Mouse (Mus musculus) limb, embryonic 15.5 days (tissue): ENCODE measurements around the gene Hhipl1. TPM values are rescaled to one million over a fixed set of nuclear protein-coding genes. Genes with fewer than 3 reads are reported as not detected.

Experiments
- ATAC-seq: fragments of 200-750 bp; cut with Nextera tagmentation; 2 replicates; pipeline ENCODE4 v1.8.0; 2017; ENCODE audit warnings: low read depth, moderate TSS enrichment; ENCODE audit not compliant: insufficient number of reproducible peaks, low FRiP score, low TSS enrichment
- H3K27ac ChIP-seq: fragments of 300-500 bp; sonication (generic); 2 replicates; pipeline ENCODE4 v1.5.1; 2015; ENCODE audit warnings: moderate library complexity, mild to moderate bottlenecking, inconsistent platforms
- H3K27me3 ChIP-seq: fragments of 300-500 bp; sonication (generic); 2 replicates; pipeline ENCODE4 v1.6.1; 2015; ENCODE audit warnings: inconsistent platforms
- H3K36me3 ChIP-seq: fragments of 300-500 bp; sonication (generic); 2 replicates; pipeline ENCODE4 v1.6.1; 2015; ENCODE audit warnings: inconsistent platforms
- H3K4me1 ChIP-seq: fragments of 300-500 bp; sonication (generic); 2 replicates; pipeline ENCODE4 v1.6.1; 2015; ENCODE audit warnings: inconsistent platforms
- H3K4me2 ChIP-seq: fragments of 300-500 bp; sonication (generic); 2 replicates; pipeline ENCODE4 v1.6.1; 2015; ENCODE audit warnings: mild to moderate bottlenecking, inconsistent platforms
- H3K4me3 ChIP-seq: fragments of 300-500 bp; sonication (generic); 2 replicates; pipeline ENCODE4 v1.5.1; 2015; ENCODE audit warnings: mild to moderate bottlenecking, inconsistent platforms
- H3K9ac ChIP-seq: fragments of 300-500 bp; sonication (generic); 2 replicates; pipeline ENCODE4 v1.6.1; 2015; ENCODE audit warnings: inconsistent platforms
- H3K9me3 ChIP-seq: fragments of 300-500 bp; sonication (generic); 2 replicates; pipeline ENCODE4 v1.6.1; 2016; ENCODE audit warnings: inconsistent platforms
- WGBS: fragments of 180-500 bp; shearing (Covaris S2); methylation state at CpG from one replicate; pipeline ENCODE4 v1.1.7; 2015; 5-methylcytosine and 5-hydroxymethylcytosine counted together
- polyA plus RNA-seq: library from polyadenylated mRNA; unstranded; fragments of >200 nt; fragmentation: Nextera tagmentation; extraction: Ambion mirVana; gene quantifications from 2 replicates; pipeline ENCODE4 v1.2.1, GENCODE M21; 2015

Hhipl1 gene
- polyA plus RNA-seq, 1 experiment from 2014 or later, result 1.4 TPM

- no peak overlapping the region for H3K9ac ChIP-seq
- H3K27me3 ChIP-seq, result no peaks in the 10 kb centered on the region
- H3K4me2 ChIP-seq, result 0 out of 2 replicates have a peak overlapping the region, but pooled peaks have one; percentile 96
- no peak overlapping the region for H3K4me3 ChIP-seq
- no peak for ATAC-seq
- peaks cover 57% of the 10 kb centered on the region for H3K4me1 ChIP-seq
- H3K9me3 ChIP-seq, result no peaks in the 10 kb centered on the region
- H3K27ac ChIP-seq, result no peak overlapping the region
- 86% methylated on average over 16 of the region's 16 CpGs for WGBS
- no peaks in the 10 kb centered on the region for H3K36me3 ChIP-seq
These were observed 34.5 kb upstream of the Hhipl1 start for GRCm38 (mm10) chr12:108271351-108272142.

- no peaks in the 10 kb centered on the region for H3K27me3 ChIP-seq
- H3K9ac ChIP-seq, result no peak overlapping the region
- no peaks in the 10 kb centered on the region for H3K36me3 ChIP-seq
- peak overlapping the region; percentile 96; the same call in 1 of the 2 replicates for H3K4me2 ChIP-seq
- no peaks in the 10 kb centered on the region for H3K9me3 ChIP-seq
- H3K4me3 ChIP-seq, result 0 out of 2 replicates have a peak overlapping the region, but pooled peaks have one; percentile 79
- ATAC-seq, result no peak
- 57% methylated on average over 7 of the region's 7 CpGs for WGBS
- H3K4me1 ChIP-seq, result peaks cover 61% of the 10 kb centered on the region
- no peak overlapping the region for H3K27ac ChIP-seq
These were observed 33.9 kb upstream of the Hhipl1 start for GRCm38 (mm10) chr12:108272143-108272635.

GRCm38 (mm10) chr12:108273466-108274312 lies 32.4 kb upstream of the Hhipl1 start:
- no peak overlapping the region for H3K27ac ChIP-seq
- H3K9me3 ChIP-seq, result no peaks in the 10 kb centered on the region
- peaks cover 74% of the 10 kb centered on the region for H3K4me1 ChIP-seq
- H3K4me2 ChIP-seq, result peak overlapping the region; percentile 96
- no peaks in the 10 kb centered on the region for H3K36me3 ChIP-seq
- H3K9ac ChIP-seq, result peak overlapping the region; percentile 59
- no peak for ATAC-seq
- no peaks in the 10 kb centered on the region for H3K27me3 ChIP-seq
- WGBS, result 7% methylated on average over 21 of the region's 21 CpGs
- peak overlapping the region; percentile 79 for H3K4me3 ChIP-seq

GRCm38 (mm10) chr12:108274313-108274595 lies 31.8 kb upstream of the Hhipl1 start:
- peak overlapping the region; percentile 71; the same call in 1 of the 2 replicates for H3K27ac ChIP-seq
- H3K9me3 ChIP-seq, result no peaks in the 10 kb centered on the region
- ATAC-seq, result no peak
- H3K9ac ChIP-seq, result peak overlapping the region; percentile 59
- H3K27me3 ChIP-seq, result no peaks in the 10 kb centered on the region; the same call in 1 of the 2 replicates
- peaks cover 76% of the 10 kb centered on the region for H3K4me1 ChIP-seq
- WGBS, result under 1% methylated on average over 32 of the region's 35 CpGs
- H3K4me2 ChIP-seq, result peak overlapping the region; percentile 96
- peak overlapping the region; percentile 79 for H3K4me3 ChIP-seq
- no peaks in the 10 kb centered on the region for H3K36me3 ChIP-seq

- Histone ChIP-seq H3K27ac (peak within 1 kb of the TSS; percentile 80), H3K4me3 (peak within 1 kb of the TSS; percentile 79), H3K36me3 (no peaks in the 10 kb centered on the region), H3K9me3 (no peaks in the 10 kb centered on the region), H3K27me3 (no peaks in the 10 kb centered on the region; the same call in 1 of the 2 replicates), H3K9ac (peak within 1 kb of the TSS; percentile 59), H3K4me1 (peaks cover 76% of the 10 kb centered on the region), H3K4me2 (peak within 1 kb of the TSS; percentile 96)
- WGBS, result under 1% methylated on average over 81 of the region's 120 CpGs
- ATAC-seq, result no peak; the same call in 1 of the 2 replicates
These were observed 31.2 kb upstream of the Hhipl1 start, which contains the start of gene Ccdc85c for GRCm38 (mm10) chr12:108274661-108275507. TSS of gene Ccdc85c (minus strand) at chr12:108275425.

GRCm38 (mm10) chr12:108275508-108275890 lies 30.6 kb upstream of the Hhipl1 start:
- H3K27me3 ChIP-seq, result no peaks in the 10 kb centered on the region; the same call in 1 of the 2 replicates
- peak; percentile 97 for ATAC-seq
- WGBS, result 0% methylated on average over 35 of the region's 37 CpGs
- H3K4me3 ChIP-seq, result peak overlapping the region; percentile 79
- peak overlapping the region; percentile 80 for H3K27ac ChIP-seq
- no peaks in the 10 kb centered on the region for H3K36me3 ChIP-seq
- H3K9ac ChIP-seq, result peak overlapping the region; percentile 39; the same call in 1 of the 2 replicates
- H3K4me1 ChIP-seq, result peaks cover 74% of the 10 kb centered on the region
- peak overlapping the region; percentile 92 for H3K4me2 ChIP-seq
- H3K9me3 ChIP-seq, result no peaks in the 10 kb centered on the region

GRCm38 (mm10) chr12:108275920-108276822 lies 29.9 kb upstream of the Hhipl1 start:
- Histone ChIP-seq H3K9ac (peak overlapping the region; percentile 39), H3K4me1 (peaks cover 68% of the 10 kb centered on the region), H3K9me3 (no peaks in the 10 kb centered on the region), H3K4me3 (peak overlapping the region; percentile 79), H3K27ac (peak overlapping the region; percentile 80), H3K27me3 (no peaks in the 10 kb centered on the region; the same call in 1 of the 2 replicates), H3K4me2 (peak overlapping the region; percentile 92), H3K36me3 (no peaks in the 10 kb centered on the region)
- no peak; the same call in 1 of the 2 replicates for ATAC-seq
- under 1% methylated on average over 44 of the region's 47 CpGs for WGBS

GRCm38 (mm10) chr12:108277341-108277841 lies 28.7 kb upstream of the Hhipl1 start:
- no peak overlapping the region for H3K27ac ChIP-seq
- no peak overlapping the region for H3K4me3 ChIP-seq
- no peak overlapping the region for H3K9ac ChIP-seq
- H3K4me2 ChIP-seq, result peak overlapping the region; percentile 7; the same call in 1 of the 2 replicates
- 7% methylated on average over 12 of the region's 12 CpGs for WGBS
- H3K27me3 ChIP-seq, result no peaks in the 10 kb centered on the region; the same call in 1 of the 2 replicates
- peaks cover 56% of the 10 kb centered on the region for H3K4me1 ChIP-seq
- no peaks in the 10 kb centered on the region for H3K9me3 ChIP-seq
- ATAC-seq, result no peak
- H3K36me3 ChIP-seq, result no peaks in the 10 kb centered on the region

- H3K27me3 ChIP-seq, result no peaks in the 10 kb centered on the region; the same call in 1 of the 2 replicates
- ATAC-seq, result no peak
- H3K9ac ChIP-seq, result no peak overlapping the region
- no peak overlapping the region for H3K4me2 ChIP-seq
- WGBS, result 38% methylated on average over 15 of the region's 15 CpGs
- no peak overlapping the region for H3K4me3 ChIP-seq
- no peaks in the 10 kb centered on the region for H3K36me3 ChIP-seq
- peaks cover 46% of the 10 kb centered on the region for H3K4me1 ChIP-seq
- no peaks in the 10 kb centered on the region for H3K9me3 ChIP-seq
- no peak overlapping the region for H3K27ac ChIP-seq
These were observed 27.7 kb upstream of the Hhipl1 start for GRCm38 (mm10) chr12:108278221-108278918.
